Mouse (Mus musculus): ENCODE measurements around the gene Npnt. TPM values are rescaled to one million over a fixed set of nuclear protein-coding genes. Genes with fewer than 3 reads are reported as not detected.

The Npnt gene
- polyA plus RNA-seq, 1 experiment from 2014 or later = 48.0 TPM

DNA sequence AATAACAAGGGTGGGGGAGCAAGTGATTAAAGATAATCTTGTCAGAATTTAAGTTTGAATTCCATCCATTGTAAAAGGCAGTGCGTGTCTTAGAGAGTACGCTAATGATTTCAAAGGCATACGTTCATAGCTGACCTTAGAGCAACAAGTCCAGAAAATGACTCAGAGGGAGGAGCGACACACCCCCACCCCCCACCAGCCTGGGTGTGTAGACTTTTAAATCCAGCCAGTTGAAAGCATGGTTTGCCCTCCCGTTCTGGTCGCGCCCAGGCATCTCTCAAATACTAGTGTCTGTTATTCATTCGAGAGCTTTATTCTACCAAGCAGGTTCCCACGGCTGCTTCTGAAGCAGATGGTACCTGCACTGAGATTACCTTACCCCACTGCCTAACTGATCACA, 34.4 kb downstream of the Npnt start:
- Histone ChIP-seq H3K4me3 (ENCODE audit: low read depth, low read length) (no peak overlapping the region), H3K27me3 (ENCODE audit: control insufficient read depth, insufficient read depth, low read length) (no peaks in the 10 kb centered on the region), H3K4me2 (replicated peaks; ENCODE audit: low read depth) (no peak overlapping the region), H3K9ac (ENCODE audit: low read length) (no peak overlapping the region), H3K36me3 (ENCODE audit: control insufficient read depth, insufficient read depth, low read length) (no peaks in the 10 kb centered on the region), H3K27ac (replicated peaks) (no peak overlapping the region), H3K4me1 (replicated peaks; ENCODE audit: control insufficient read depth, insufficient read depth) (no peaks in the 10 kb centered on the region), H3K9me3 (ENCODE audit: control insufficient read depth, low read length) (no peaks in the 10 kb centered on the region)
- DNase-seq (ENCODE audit: low spot score) = peak; percentile 44
- no peak for TF ChIP-seq EP300 (optimal IDR thresholded peaks at IDR 0.05)
- TF ChIP-seq CTCF (IDR thresholded peaks at IDR 0.05; ENCODE audit: low read depth) = no peak
- WGBS = 50% methylated on average over 9 of the region's 9 CpGs
- no peak for ATAC-seq (ENCODE audit: low FRiP score, low TSS enrichment)

GRCm38 (mm10) chr3:132912420-132912819, 37.7 kb downstream of the Npnt start:
- Histone ChIP-seq H3K9me3 (ENCODE audit: control insufficient read depth, low read length) (no peaks in the 10 kb centered on the region), H3K4me3 (ENCODE audit: low read depth, low read length) (no peak overlapping the region), H3K4me2 (replicated peaks; ENCODE audit: low read depth) (no peak overlapping the region), H3K27ac (replicated peaks) (no peak overlapping the region), H3K9ac (ENCODE audit: low read length) (no peak overlapping the region), H3K27me3 (ENCODE audit: control insufficient read depth, insufficient read depth, low read length) (no peaks in the 10 kb centered on the region), H3K36me3 (ENCODE audit: control insufficient read depth, insufficient read depth, low read length) (no peaks in the 10 kb centered on the region), H3K4me1 (replicated peaks; ENCODE audit: control insufficient read depth, insufficient read depth) (no peaks in the 10 kb centered on the region)
- 76% methylated on average over 2 of the region's 2 CpGs for WGBS
- DNase-seq (ENCODE audit: low spot score) (no peak), ATAC-seq (ENCODE audit: low FRiP score, low TSS enrichment) (no peak)
- TF ChIP-seq CTCF (IDR thresholded peaks at IDR 0.05; ENCODE audit: low read depth) (no peak), EP300 (optimal IDR thresholded peaks at IDR 0.05) (no peak)

- no peaks in the 10 kb centered on the region for H3K27me3 ChIP-seq (ENCODE audit: control insufficient read depth, insufficient read depth, low read length)
- no peak overlapping the region for H3K4me3 ChIP-seq (ENCODE audit: low read depth, low read length)
- H3K27ac ChIP-seq (replicated peaks) = no peak overlapping the region
- H3K4me2 ChIP-seq (replicated peaks; ENCODE audit: low read depth) = no peak overlapping the region
- H3K9me3 ChIP-seq (ENCODE audit: control insufficient read depth, low read length) = no peaks in the 10 kb centered on the region
- H3K4me1 ChIP-seq (replicated peaks; ENCODE audit: control insufficient read depth, insufficient read depth) = no peaks in the 10 kb centered on the region
- DNase-seq (ENCODE audit: low spot score) = no peak
- H3K9ac ChIP-seq (ENCODE audit: low read length) = no peak overlapping the region
- no peaks in the 10 kb centered on the region for H3K36me3 ChIP-seq (ENCODE audit: control insufficient read depth, insufficient read depth, low read length)
- WGBS = 62% methylated on average over 4 of the region's 4 CpGs
- ATAC-seq (ENCODE audit: low FRiP score, low TSS enrichment) = no peak
- TF ChIP-seq CTCF (IDR thresholded peaks at IDR 0.05; ENCODE audit: low read depth) (no peak), EP300 (optimal IDR thresholded peaks at IDR 0.05) (no peak)
Measured at GRCm38 (mm10) chr3:132911716-132912115, 38.4 kb downstream of the Npnt start.

DNA sequence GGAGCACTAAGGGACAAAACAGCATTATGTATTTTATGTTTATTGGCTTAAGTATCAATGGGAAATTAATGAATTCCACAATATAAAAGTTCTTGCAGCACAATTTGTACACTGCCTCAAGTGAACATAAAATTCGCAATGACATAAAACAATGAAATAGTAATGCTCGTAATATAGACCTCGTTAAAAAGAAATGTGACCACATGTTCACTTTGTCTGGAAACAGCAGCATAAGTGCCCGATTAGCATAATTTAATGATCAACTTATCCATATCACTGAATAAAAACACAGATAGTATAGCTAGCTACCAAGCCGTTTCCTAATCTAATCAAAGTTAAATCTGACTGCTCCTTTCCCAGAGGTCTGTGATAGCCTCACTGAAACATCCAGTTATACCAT, 39.4 kb downstream of the Npnt start:
- no peak for DNase-seq (ENCODE audit: low spot score)
- Histone ChIP-seq H3K4me3 (ENCODE audit: low read depth, low read length) (no peak overlapping the region), H3K4me2 (replicated peaks; ENCODE audit: low read depth) (no peak overlapping the region), H3K9me3 (ENCODE audit: control insufficient read depth, low read length) (no peaks in the 10 kb centered on the region), H3K36me3 (ENCODE audit: control insufficient read depth, insufficient read depth, low read length) (no peaks in the 10 kb centered on the region), H3K27me3 (ENCODE audit: control insufficient read depth, insufficient read depth, low read length) (no peaks in the 10 kb centered on the region), H3K4me1 (replicated peaks; ENCODE audit: control insufficient read depth, insufficient read depth) (no peaks in the 10 kb centered on the region), H3K27ac (replicated peaks) (no peak overlapping the region), H3K9ac (ENCODE audit: low read length) (no peak overlapping the region)
- no peak for TF ChIP-seq EP300 (optimal IDR thresholded peaks at IDR 0.05)
- no peak for TF ChIP-seq CTCF (IDR thresholded peaks at IDR 0.05; ENCODE audit: low read depth)
- 88% methylated on average over 5 of the region's 5 CpGs for WGBS
- no peak for ATAC-seq (ENCODE audit: low FRiP score, low TSS enrichment)

- DNase-seq (ENCODE audit: low spot score) = no peak
Measured at GRCm38 (mm10) chr3:132909736-132910135, 40.4 kb downstream of the Npnt start.

DNA sequence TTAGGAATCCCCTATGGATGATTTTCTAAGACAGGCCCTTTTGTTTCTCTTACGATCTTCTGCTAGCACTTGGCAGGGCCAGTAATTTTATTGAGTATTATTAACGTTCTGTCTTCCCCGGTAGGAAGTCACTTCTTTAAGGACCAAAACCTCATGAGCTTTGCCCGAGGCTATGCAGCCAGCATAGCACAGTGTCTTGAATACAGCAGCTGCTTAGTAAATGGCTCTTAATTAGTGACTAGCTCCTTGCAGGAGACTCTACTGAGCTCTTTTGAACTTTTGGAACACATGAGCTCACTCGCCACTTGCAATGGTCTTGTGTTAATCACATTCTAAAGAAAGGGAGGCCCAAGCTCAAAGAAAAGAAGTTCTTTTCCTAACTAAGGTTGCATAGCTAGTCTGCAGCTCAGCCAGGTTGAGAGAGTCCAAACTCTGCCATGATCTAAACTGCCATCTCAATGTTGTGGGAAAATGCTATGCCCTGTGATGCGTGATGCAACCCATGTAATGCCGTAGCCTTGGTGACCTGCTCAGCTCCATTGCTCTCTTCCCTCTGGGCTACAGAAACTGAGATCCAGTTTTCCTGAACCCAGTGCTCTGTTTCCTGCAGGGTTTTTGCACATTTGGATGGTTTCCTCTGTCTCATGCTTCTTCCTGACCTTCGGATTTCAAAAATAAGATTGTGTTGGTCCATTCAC, 42.4 kb downstream of the Npnt start:
- ATAC-seq (ENCODE audit: low FRiP score, low TSS enrichment) (no peak), DNase-seq (ENCODE audit: low spot score) (no peak)
- no peak overlapping the region for H3K27ac ChIP-seq (replicated peaks)
- no peak overlapping the region for H3K9ac ChIP-seq (ENCODE audit: low read length)
- no peaks in the 10 kb centered on the region for H3K27me3 ChIP-seq (ENCODE audit: control insufficient read depth, insufficient read depth, low read length)
- no peaks in the 10 kb centered on the region for H3K36me3 ChIP-seq (ENCODE audit: control insufficient read depth, insufficient read depth, low read length)
- no peaks in the 10 kb centered on the region for H3K4me1 ChIP-seq (replicated peaks; ENCODE audit: control insufficient read depth, insufficient read depth)
- H3K9me3 ChIP-seq (ENCODE audit: control insufficient read depth, low read length) = no peaks in the 10 kb centered on the region
- 86% methylated on average over 8 of the region's 8 CpGs for WGBS
- no peak overlapping the region for H3K4me2 ChIP-seq (replicated peaks; ENCODE audit: low read depth)
- TF ChIP-seq CTCF (IDR thresholded peaks at IDR 0.05; ENCODE audit: low read depth) (no peak), EP300 (optimal IDR thresholded peaks at IDR 0.05) (no peak)
- no peak overlapping the region for H3K4me3 ChIP-seq (ENCODE audit: low read depth, low read length)

More at GRCm38 (mm10) chr3:132909736-132910135, 40.4 kb downstream of the Npnt start:
- no peaks in the 10 kb centered on the region for H3K27me3 ChIP-seq (ENCODE audit: control insufficient read depth, insufficient read depth, low read length)
- no peaks in the 10 kb centered on the region for H3K36me3 ChIP-seq (ENCODE audit: control insufficient read depth, insufficient read depth, low read length)
- H3K9ac ChIP-seq (ENCODE audit: low read length) = no peak overlapping the region
- 48% methylated on average over 12 of the region's 12 CpGs for WGBS
- no peak for ATAC-seq (ENCODE audit: low FRiP score, low TSS enrichment)
- H3K4me1 ChIP-seq (replicated peaks; ENCODE audit: control insufficient read depth, insufficient read depth) = no peaks in the 10 kb centered on the region
- H3K4me3 ChIP-seq (ENCODE audit: low read depth, low read length) = no peak overlapping the region
- TF ChIP-seq CTCF (IDR thresholded peaks at IDR 0.05; ENCODE audit: low read depth) = no peak
- TF ChIP-seq EP300 (optimal IDR thresholded peaks at IDR 0.05) = no peak
- no peak overlapping the region for H3K4me2 ChIP-seq (replicated peaks; ENCODE audit: low read depth)
- H3K9me3 ChIP-seq (ENCODE audit: control insufficient read depth, low read length) = no peaks in the 10 kb centered on the region
- no peak overlapping the region for H3K27ac ChIP-seq (replicated peaks)

Data from stomach, postnatal 0 days (tissue).